Mouse (Mus musculus): ENCODE measurements around the gene Lman1l.

Lman1l gene

GRCm38 (mm10) chr9:57617556-57618169, 2.9 kb downstream of the Lman1l start:
- DNase-seq, result peak; percentile 40

GRCm38 (mm10) chr9:57614786-57615185, 5.8 kb downstream of the Lman1l start:
- DNase-seq, result peak; percentile 41

GRCm38 (mm10) chr9:57613975-57614374, 6.6 kb downstream of the Lman1l start:
- no peak for DNase-seq

DNA sequence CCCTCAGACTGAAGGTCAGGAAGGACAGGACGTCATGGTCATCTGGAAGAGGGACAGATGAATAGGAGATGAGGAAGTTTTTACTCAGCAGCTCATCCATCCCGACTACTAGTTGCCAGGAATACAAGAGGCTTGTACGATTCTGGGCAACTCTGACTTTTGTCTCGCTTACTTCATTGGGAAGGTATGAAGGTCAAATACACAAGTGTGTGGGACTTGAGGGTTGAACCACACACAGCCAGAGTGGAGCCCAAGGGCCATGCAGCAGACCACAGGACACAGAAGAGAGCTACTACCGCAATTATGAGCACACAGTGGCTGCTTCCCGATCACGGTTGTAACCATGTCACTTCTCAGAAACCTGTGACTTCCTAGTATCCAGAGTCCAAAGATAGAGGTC, 8.0 kb downstream of the Lman1l start:
- no peak for DNase-seq

DNA sequence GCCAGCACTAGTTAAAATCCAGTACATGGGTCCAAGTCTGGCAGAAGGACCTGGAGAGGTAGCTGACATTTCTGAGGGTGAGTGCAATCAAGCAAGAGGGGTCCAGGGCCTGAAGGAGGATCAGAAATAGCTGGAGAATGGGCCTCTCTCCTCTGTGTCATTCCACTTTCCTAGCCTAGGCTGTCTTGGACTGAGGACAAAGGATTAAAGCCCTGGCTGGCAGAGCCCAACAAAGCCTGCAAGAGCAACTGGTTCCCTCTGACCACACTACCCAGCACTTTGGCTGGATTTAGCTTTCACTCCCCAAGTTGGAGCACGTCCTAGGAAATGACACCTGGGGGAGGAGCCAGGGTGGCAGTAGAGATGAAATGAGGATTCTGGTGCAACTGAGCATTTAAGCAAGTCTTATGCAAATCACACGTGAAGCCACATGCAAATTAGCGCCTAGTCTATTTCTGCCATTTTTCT, 10.2 kb downstream of the Lman1l start:
- no peak for DNase-seq

- DNase-seq, result no peak
Measured at GRCm38 (mm10) chr9:57609803-57610202, 10.8 kb downstream of the Lman1l start.

- DNase-seq, result peak; percentile 78
Measured at GRCm38 (mm10) chr9:57606139-57606851, 14.3 kb downstream of the Lman1l start, which contains the start of gene Cplx3. TSS of gene Cplx3 (minus strand) at chr9:57606281.

- DNase-seq, result no peak
Measured at GRCm38 (mm10) chr9:57605503-57605902, 15.1 kb downstream of the Lman1l start.

GRCm38 (mm10) chr9:57604875-57605274, 15.7 kb downstream of the Lman1l start:
- DNase-seq, result no peak

GRCm38 (mm10) chr9:57602098-57602497, 18.5 kb downstream of the Lman1l start:
- DNase-seq, result no peak

DNA sequence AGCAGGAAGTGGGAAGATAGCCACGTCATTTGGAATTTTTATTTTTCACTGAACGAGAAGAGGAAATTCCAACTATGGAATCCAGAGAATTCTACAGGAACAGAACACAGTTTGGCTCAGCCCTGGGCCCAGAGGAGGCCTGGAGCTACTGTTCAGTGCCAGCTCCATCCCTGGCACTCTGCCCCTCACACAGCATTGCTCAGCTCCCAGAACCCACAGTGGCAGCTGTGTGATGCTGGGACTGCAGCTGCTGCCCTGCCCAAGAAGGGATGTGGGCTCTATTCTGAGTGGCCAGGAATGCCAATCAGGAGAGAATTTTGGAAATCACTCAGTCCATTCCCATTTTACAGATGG, 19.2 kb downstream of the Lman1l start:
- DNase-seq, result peak; percentile 43

GRCm38 (mm10) chr9:57600620-57601352, 19.8 kb downstream of the Lman1l start:
- peak; percentile 65 for DNase-seq

DNA sequence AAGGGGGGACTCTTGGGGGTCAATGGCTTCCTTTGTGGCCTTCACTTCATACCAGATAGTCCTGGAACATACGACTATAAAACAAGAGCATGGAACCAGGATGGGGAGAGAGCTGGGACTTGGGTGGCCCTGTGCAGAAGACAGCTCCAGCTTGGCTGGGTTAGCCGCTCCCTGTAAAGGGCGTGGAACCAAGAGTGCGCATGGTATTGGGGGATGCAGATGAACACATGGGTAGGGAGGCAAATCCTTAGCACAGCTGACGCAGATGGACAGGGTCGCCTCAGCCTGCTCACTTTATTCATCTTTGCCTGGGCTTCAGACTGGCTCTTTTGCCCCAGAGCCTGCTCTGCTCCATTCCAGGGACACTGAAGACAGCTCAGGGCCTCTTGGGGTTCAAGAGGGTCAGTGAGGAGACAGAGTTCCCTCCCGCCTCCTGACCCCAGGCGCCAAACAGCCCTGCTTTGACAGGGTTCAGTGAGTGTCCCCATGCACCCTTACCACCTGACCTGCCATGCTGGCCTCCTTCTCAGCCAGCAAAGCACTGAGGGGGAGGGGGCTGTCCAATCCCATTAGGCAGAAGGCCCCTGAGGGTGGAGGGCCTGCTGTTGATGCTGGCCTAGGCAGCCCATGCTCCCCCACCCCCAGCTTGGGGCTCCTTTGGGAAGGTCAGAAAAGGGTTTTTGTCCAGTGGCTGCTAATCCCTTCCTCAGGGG, 21.6 kb downstream of the Lman1l start:
- DNase-seq, result no peak

- no peak for DNase-seq
Measured at GRCm38 (mm10) chr9:57597929-57598382, 22.6 kb downstream of the Lman1l start.

GRCm38 (mm10) chr9:57597265-57597664, 23.3 kb downstream of the Lman1l start:
- DNase-seq, result no peak

- DNase-seq, result no peak
Measured at GRCm38 (mm10) chr9:57594174-57594509, 26.4 kb downstream of the Lman1l start.

DNA sequence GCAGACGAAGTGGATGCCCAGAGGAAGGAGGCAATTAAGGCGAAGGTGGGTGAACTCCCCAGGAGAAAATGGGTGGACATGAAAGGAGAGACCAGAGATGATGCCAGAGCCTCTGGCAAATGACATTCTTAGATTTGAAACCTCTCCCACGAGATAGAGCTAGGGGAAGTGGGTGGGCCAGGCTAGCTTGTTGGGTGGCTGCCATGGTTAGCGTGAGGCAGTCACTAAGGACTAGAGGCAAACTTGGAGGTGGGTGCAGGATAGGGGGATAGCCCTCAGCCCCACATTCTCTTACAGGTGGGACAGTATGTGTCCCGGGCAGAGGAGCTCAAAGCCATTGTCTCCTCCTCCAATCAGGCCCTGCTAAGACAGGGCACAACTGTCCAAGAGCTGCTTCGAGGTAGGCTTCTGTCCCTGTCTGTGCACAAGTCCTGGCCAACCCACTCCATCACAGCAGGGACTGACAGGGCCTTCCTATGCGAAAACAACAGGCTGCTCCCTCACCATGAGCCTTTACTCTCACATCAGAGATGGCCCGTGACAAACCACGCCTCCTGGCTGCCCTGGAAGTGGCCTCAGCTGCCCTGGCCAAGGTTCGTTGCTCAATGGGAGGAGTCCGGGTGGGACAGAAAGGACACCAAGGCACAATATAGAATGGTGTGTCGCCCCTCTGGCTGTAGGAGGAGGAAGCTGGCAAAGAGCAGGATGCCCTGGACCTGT, 27.0 kb downstream of the Lman1l start:
- DNase-seq, result no peak

DNA sequence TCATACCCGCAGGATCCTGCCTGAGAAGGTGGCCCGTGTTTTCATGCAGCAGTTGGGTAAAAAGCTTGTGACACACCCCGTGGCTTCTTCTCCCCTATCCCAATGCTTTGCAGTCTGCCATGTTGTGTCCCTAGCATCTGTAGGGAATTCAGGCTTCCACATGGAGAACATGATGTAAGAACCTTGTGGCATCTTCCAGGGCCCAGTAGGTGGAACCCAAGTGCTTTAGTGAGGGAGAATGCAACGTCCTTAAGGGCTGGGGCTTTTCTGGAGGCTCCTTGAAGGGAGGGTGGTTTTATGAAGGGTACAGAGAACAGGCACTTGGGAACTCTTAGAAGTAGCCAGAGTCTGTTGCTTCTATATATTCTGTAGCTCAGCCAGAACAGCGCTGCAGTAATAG, 29.8 kb downstream of the Lman1l start:
- DNase-seq, result peak; percentile 29

DNA sequence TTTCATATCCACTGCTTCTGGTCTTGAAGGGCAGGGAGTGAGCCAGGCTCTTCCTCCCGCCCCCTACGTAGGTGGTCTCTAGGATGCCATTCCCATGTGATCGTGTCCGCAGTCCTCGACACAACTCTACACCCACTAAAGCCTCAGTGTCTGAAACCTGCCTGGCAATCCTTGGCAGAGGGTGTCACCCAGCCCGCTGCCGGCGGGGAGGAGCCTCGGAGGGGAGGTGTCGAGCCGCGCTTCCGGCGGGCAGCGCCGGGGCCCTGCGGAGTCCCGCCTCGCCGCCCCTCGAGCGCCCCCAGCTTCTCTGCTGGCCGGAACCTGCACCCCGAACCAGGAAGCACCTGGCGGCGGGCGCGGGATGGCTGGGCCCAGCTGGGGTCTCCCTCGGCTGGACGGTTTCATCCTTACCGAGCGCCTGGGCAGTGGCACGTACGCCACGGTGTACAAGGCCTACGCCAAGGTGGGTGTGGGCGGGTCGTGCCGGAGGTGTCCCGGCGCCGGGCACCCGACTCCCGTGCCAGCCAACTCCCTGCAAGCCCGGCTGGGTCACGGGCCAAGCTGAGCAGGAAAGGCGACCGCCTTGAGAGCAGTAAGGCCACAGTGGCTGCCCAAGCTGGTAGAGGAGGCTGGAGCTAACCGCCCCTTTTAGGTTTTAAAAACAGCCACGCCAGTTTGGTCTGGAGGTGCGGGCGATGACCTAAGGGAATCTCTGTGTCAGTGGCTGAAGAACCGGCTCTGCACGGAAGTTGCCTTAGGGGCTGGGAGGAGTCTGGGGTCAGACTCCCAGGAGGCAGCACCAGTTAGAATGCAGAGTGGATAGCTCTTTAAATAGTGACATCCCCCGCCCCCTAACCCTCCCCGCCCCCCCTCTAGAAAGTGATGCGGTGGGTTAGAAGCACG, 31.1 kb downstream of the Lman1l start, which contains the start of gene Ulk3:
Ulk3 (plus strand) TSS at position 229 of the 903 bp plus-strand sequence.
- peak; percentile 88 for DNase-seq

GRCm38 (mm10) chr9:57584991-57585390, 35.6 kb downstream of the Lman1l start:
- DNase-seq, result no peak

- DNase-seq, result no peak
Measured at GRCm38 (mm10) chr9:57577144-57577849, 43.3 kb downstream of the Lman1l start.
